Mouse (Mus musculus) intestine, embryonic 14.5 days (tissue): Measurements from ENCODE around the gene Cacnb4. TPM values are rescaled to one million over a fixed set of nuclear protein-coding genes. Genes with fewer than 3 reads are reported as not detected.

ENCODE experiments used
- ATAC-seq: fragments of 200-750 bp; cut with Nextera tagmentation; replicated peaks from 2 replicates; pipeline ENCODE4 v1.8.0; 2017; ENCODE audit warnings: low read depth, moderate number of reproducible peaks, moderate TSS enrichment, moderate library complexity; ENCODE audit not compliant: low FRiP score, low TSS enrichment
- DNase-seq: peaks from one replicate; pipeline ENCODE4 v3.0.0-alpha.2; 2018; ENCODE audit warnings: low spot score
- H3K27ac ChIP-seq: fragments of 300-500 bp; sonication (generic); 2 replicates; pipeline ENCODE4 v1.5.1; 2014; ENCODE audit warnings: low read depth, mild to moderate bottlenecking, control low read depth
- H3K27me3 ChIP-seq: fragments of 300-500 bp; sonication (generic); replicated peaks from 2 replicates; pipeline ENCODE4 v1.6.1; 2014; ENCODE audit warnings: low read length, control low read depth; ENCODE audit not compliant: control insufficient read depth, insufficient read depth
- H3K36me3 ChIP-seq: fragments of 300-500 bp; sonication (generic); 2 replicates; pipeline ENCODE4 v1.6.1; 2014; ENCODE audit warnings: low read length, control low read depth; ENCODE audit not compliant: control insufficient read depth, insufficient read depth
- H3K4me1 ChIP-seq: fragments of 300-500 bp; sonication (generic); replicated peaks from 2 replicates; pipeline ENCODE4 v1.6.1; 2014; ENCODE audit warnings: low read length, control low read depth, mixed read lengths; ENCODE audit not compliant: control insufficient read depth, insufficient read depth
- H3K4me2 ChIP-seq: fragments of 300-500 bp; sonication (generic); 2 replicates; pipeline ENCODE4 v1.6.1; 2014; ENCODE audit warnings: low read length
- H3K4me3 ChIP-seq: fragments of 300-500 bp; sonication (generic); 2 replicates; pipeline ENCODE4 v1.5.1; 2014; ENCODE audit warnings: low read depth, low read length, control low read depth, mixed read lengths
- H3K9ac ChIP-seq: fragments of 300-500 bp; sonication (generic); 2 replicates; pipeline ENCODE4 v1.6.1; 2014; ENCODE audit warnings: mild to moderate bottlenecking, low read length
- H3K9me3 ChIP-seq: fragments of 300-500 bp; sonication (generic); 2 replicates; pipeline ENCODE4 v1.6.1; 2016; ENCODE audit warnings: low read length, control low read depth; ENCODE audit not compliant: control insufficient read depth
- WGBS: fragments of 180-500 bp; shearing (Covaris S2); extraction: QIAGEN DNeasy Blood & Tissue Kit; methylation state at CpG from one replicate; pipeline ENCODE4 v1.1.7; 2014; 5-methylcytosine and 5-hydroxymethylcytosine counted together
- polyA plus RNA-seq: library from polyadenylated mRNA; unstranded; fragments of >200 nt; fragmentation: Nextera tagmentation; extraction: Ambion mirVana; gene quantifications from 2 replicates; pipeline ENCODE4 v1.2.1, GENCODE M21; 2014

Gene Cacnb4
- polyA plus RNA-seq, result 0.56 and 0.60 TPM in 2 replicates

DNA sequence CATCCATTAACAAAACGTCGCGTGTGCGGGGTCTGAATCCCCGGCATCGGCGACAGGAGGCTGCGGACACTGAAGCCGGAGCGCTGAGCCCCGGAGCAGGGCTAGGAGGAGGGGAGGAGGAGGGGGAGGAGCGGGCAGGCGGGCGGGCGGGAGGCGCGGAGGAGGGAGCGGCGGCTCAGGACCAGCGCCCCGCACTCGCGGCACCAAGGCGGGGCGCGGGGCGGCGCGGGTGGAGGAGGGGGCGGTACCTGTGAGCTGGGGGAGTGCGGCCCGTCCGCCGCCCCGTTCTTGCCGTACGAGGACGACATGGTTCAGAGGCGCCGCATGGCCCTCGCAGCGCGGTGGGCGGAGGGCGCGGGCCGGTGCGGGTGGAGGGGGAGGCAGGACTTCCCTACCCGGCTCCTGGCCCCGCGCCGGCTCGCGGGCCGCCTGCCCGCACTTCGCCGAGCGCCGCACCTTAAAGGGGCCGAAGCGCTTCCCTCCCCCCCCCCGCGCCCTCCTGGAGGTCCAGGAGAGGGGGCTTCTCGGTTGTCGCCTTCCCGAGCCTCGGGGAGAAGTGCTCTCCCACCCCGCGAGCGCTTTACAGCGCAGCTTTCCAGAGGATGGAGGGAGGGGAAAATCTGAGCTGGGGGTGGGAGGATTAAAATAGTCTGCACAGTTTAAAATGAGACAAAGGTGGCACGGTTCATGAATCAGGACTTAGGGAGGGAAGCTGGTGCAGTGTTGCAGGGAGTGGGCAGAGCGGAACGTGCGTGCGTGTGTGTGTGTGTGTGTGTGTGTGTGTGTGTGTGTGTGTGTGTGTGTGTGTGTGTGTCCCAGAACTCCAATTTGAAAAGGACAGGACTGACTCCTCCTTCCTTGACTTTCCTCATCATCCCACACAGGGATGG, at the start of gene Cacnb4:
Gene Cacnb4 (minus strand): TSS at position 809 of the 890 bp plus-strand sequence.
- peak; percentile 80 for DNase-seq
- 0% methylated on average over 27 of the region's 77 CpGs for WGBS

GRCm38 (mm10) chr2:52720231-52721025, 43.8 kb upstream of the Cacnb4 start:
- no peaks in the 10 kb centered on the region for H3K4me1 ChIP-seq
- H3K4me2 ChIP-seq, result peak overlapping the region; percentile 25; the same call in 1 of the 2 replicates
- ATAC-seq, result no peak
- DNase-seq, result no peak
- no peaks in the 10 kb centered on the region for H3K27me3 ChIP-seq
- WGBS, result 31% methylated on average over 13 of the region's 13 CpGs
- H3K4me3 ChIP-seq, result no peak overlapping the region
- no peaks in the 10 kb centered on the region for H3K9me3 ChIP-seq
- H3K27ac ChIP-seq, result no peak overlapping the region
- H3K9ac ChIP-seq, result no peak overlapping the region
- H3K36me3 ChIP-seq, result peaks cover 2% of the 10 kb centered on the region; the same call in 1 of the 2 replicates

More for the DNA sequence above, at the start of gene Cacnb4:
- Histone ChIP-seq H3K4me3 (peak within 1 kb of the TSS; percentile 57), H3K4me2 (peak within 1 kb of the TSS; percentile 94), H3K4me1 (peaks cover 11% of the 10 kb centered on the region; the same call in 1 of the 2 replicates), H3K27ac (no peak within 1 kb of the TSS), H3K9me3 (no peaks in the 10 kb centered on the region), H3K9ac (peak within 1 kb of the TSS; percentile 53), H3K36me3 (no peaks in the 10 kb centered on the region), H3K27me3 (peaks cover 20% of the 10 kb centered on the region)
- ATAC-seq, result peak; percentile 82

DNA sequence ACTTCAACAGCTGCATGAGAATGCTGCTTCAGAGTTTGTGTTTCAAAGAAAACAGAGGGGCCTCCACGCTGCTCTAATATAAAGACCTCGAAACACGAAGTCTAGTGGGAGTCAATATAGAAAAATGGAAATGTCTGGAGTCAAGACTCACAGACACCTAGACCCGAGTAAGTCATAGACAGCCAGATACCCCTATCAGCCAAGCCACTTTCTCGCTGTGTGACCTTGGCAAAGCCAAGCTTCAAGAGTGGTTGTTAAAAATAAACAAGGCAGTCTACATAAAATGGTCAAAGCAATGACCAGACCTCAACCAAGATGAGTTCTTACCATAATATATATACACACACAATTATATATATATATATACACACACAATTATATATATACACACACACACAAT, 40.4 kb upstream of the Cacnb4 start:
- no peak overlapping the region for H3K9ac ChIP-seq
- no peak overlapping the region for H3K4me3 ChIP-seq
- H3K27me3 ChIP-seq, result no peaks in the 10 kb centered on the region
- ATAC-seq (no peak), DNase-seq (no peak)
- H3K9me3 ChIP-seq, result no peaks in the 10 kb centered on the region
- WGBS, result 92% methylated on average over 5 of the region's 5 CpGs
- no peaks in the 10 kb centered on the region for H3K4me1 ChIP-seq
- peaks cover 28% of the 10 kb centered on the region for H3K36me3 ChIP-seq
- H3K4me2 ChIP-seq, result no peak overlapping the region
- no peak overlapping the region for H3K27ac ChIP-seq

GRCm38 (mm10) chr2:52715538-52715937, 38.9 kb upstream of the Cacnb4 start:
- DNase-seq, result no peak
- Histone ChIP-seq H3K27ac (no peak overlapping the region), H3K27me3 (no peaks in the 10 kb centered on the region), H3K9me3 (no peaks in the 10 kb centered on the region), H3K4me1 (no peaks in the 10 kb centered on the region), H3K4me3 (no peak overlapping the region), H3K36me3 (peaks cover 32% of the 10 kb centered on the region), H3K4me2 (no peak overlapping the region), H3K9ac (no peak overlapping the region)
- 94% methylated on average over 6 of the region's 6 CpGs for WGBS
- no peak for ATAC-seq

DNA sequence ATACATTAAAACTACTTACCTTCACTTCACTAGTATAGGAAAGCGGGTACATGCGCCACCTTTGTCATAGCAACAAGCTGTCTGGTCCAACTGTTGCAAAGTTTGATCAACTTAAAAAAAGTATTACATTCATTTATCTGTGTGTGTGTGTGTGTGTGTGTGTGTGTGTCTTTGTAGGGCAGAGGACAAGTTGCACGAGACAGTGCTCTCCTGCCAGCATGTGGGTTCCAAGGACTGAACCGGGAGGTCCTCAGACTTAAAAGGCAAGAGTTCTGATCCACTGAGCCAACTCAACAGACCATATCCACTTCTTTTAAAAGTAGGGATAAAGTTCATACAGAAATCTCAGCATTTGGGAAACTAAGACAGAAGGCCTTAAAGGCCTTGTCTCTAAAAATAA, 37.5 kb upstream of the Cacnb4 start:
- Histone ChIP-seq H3K27me3 (no peaks in the 10 kb centered on the region), H3K27ac (no peak overlapping the region), H3K4me1 (no peaks in the 10 kb centered on the region), H3K9me3 (no peaks in the 10 kb centered on the region), H3K4me3 (no peak overlapping the region), H3K4me2 (no peak overlapping the region), H3K9ac (no peak overlapping the region), H3K36me3 (peaks cover 37% of the 10 kb centered on the region)
- WGBS, result 92% methylated on average over 4 of the region's 4 CpGs
- DNase-seq (no peak), ATAC-seq (no peak)

DNA sequence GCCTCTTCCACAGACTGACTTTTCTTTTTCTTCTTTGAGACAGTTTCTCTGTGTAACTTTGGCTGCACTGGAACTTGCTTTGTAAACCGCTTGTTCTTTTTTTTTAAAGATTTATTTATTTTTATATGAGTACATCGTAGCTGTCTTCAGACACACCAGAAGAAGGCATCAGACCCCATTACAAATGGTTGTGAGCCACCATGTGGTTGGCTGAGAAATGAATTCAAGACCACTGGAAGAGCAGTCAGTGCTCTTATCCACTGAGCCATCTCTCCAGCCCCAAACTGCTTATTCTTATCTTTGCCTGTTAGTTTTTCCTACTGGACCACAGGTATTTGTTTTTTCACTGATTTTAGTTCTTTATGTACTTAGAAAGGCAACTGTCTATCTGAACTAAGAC, 34.2 kb upstream of the Cacnb4 start:
- H3K9me3 ChIP-seq, result no peaks in the 10 kb centered on the region
- WGBS, result 91% methylated on average over 2 of the region's 2 CpGs
- no peak overlapping the region for H3K4me3 ChIP-seq
- H3K9ac ChIP-seq, result no peak overlapping the region
- H3K27ac ChIP-seq, result no peak overlapping the region
- H3K27me3 ChIP-seq, result no peaks in the 10 kb centered on the region
- DNase-seq (no peak), ATAC-seq (no peak)
- H3K36me3 ChIP-seq, result peaks cover 61% of the 10 kb centered on the region
- H3K4me1 ChIP-seq, result no peaks in the 10 kb centered on the region
- no peak overlapping the region for H3K4me2 ChIP-seq

DNA sequence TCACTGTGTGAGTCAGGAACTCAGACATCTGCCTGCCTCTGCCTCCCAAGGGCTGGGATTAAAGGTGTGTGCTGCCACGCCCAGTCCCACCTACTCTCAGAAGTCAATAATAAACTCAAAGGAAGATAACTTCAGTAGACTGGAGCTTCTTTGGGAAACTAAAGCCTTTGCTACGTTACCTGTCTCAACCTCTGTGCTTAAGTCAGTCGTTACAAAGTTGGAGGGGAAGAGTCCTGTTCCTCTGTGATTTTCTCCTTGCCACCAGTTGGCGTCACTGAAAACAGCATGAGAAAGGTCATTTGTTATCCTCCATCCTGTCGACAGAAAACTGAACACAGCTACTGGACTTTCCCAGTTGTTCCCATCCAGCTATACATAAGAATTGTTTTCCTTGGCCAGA, 32.8 kb upstream of the Cacnb4 start:
- DNase-seq (no peak), ATAC-seq (no peak)
- Histone ChIP-seq H3K27me3 (no peaks in the 10 kb centered on the region), H3K9me3 (no peaks in the 10 kb centered on the region), H3K4me3 (no peak overlapping the region), H3K27ac (no peak overlapping the region), H3K4me2 (no peak overlapping the region), H3K36me3 (peaks cover 56% of the 10 kb centered on the region), H3K4me1 (no peaks in the 10 kb centered on the region), H3K9ac (no peak overlapping the region)
- WGBS, result 92% methylated on average over 5 of the region's 5 CpGs

GRCm38 (mm10) chr2:52701368-52702036, 24.9 kb upstream of the Cacnb4 start:
- no peak for ATAC-seq
- Histone ChIP-seq H3K27me3 (no peaks in the 10 kb centered on the region), H3K9me3 (no peaks in the 10 kb centered on the region), H3K36me3 (peaks cover 39% of the 10 kb centered on the region), H3K27ac (no peak overlapping the region), H3K4me2 (no peak overlapping the region), H3K4me3 (no peak overlapping the region), H3K9ac (no peak overlapping the region), H3K4me1 (no peaks in the 10 kb centered on the region)
- DNase-seq, result no peak
- 90% methylated on average over 11 of the region's 11 CpGs for WGBS
